Mouse (Mus musculus): ENCODE results near the gene Lamp2.
"Not testable (repeated sequence)": the region's sequence is repeated elsewhere in the genome, so short reads cannot be mapped to it uniquely, and the experiment has no call there.

The Lamp2 gene

DNA sequence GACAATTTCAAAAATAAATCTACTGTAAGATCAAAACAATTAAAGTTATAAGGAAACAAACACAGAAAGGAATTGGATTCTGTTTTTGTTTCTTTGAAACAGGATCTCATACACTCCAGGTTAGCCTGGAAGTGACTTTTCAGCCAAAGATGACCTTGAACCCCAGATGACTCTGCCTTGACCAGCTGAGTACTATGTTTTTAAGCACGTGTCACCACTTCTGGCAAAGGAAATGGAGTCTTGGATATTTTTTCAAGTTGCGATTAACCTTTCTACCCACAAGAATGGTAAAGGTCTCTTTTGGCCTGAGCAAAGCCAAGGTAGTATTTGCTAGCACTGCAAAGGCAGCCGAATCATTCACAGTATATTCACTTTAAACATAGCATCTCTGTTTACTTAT, 33.2 kb downstream of the Lamp2 start:
- DNase-seq, result no peak

DNA sequence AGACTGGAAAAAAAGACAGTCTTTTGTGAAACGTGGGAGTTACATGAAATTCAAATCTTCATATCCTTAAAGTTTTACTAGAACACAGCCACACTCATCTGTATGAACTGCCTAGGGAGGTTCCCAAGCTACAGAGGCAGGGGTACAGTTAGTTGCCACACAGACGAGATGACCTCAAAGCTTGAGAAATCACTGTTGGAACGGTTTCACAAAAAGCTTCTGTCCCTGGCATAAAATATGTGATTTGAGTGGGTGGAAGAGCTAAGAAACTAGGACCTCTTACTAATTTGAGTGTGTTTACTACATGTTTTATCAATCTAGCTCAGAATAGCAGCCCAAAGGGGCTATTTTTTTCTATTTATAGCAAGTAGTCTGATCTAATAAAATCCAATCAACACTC, 33.9 kb downstream of the Lamp2 start:
- DNase-seq, result no peak

DNA sequence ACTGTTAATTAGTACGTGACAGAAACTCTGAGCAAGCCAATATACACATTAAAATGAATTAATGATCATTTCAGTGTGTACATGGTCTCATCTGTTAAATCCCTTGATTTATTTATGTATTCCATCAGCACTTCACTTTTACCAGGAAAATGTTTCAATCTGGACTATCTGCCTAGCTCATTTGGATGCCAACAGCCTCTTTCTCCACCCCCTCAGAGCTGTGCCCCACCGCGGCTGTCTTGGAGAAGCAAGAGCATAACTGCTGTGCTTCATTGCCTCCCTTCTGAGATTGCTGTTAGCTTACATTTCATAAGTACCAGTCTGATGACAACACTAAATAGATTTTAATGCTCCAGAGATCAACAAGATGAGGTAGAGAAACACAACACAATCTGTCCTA, 52.4 kb downstream of the Lamp2 start:
- DNase-seq, result no peak

DNA sequence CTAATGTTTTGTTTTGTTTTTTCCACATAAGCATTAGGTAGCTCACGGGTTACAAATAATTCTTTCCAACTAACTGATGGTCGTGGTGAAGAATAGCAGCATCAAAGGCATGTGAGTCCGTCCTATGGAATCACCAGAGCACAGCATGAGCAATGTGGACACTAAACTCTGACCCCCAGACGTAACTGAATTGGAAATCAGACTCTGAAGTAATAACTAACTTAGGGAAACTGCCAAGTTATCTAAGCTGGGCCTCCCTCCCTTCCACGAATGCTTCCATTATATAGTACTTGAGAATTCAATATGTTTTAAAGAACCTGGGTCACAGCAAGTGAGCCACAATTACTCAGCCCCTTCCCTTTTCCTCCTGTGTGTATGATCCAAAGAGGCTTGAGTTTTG, 53.3 kb downstream of the Lamp2 start:
- DNase-seq, result no peak

DNA sequence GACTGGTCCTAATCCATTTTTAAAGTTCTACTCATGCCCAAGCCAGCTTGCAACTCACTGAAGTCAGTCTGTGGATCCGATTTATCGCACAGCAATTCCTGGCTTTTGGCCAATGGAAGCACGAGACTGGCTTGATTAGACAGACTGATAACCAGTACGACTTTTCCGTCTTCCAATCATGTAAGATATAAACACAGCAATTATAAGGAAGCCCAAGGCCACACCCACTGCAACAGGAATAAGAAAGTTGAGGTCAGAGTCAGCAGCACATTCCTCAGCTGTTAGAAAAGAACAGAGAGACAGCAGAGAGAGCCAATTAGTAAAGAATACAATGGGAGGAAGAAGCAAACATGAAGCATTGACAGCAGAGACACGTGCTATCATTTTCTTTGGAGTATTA, 54.2 kb downstream of the Lamp2 start:
- DNase-seq, result peak; percentile 10 to 22

DNA sequence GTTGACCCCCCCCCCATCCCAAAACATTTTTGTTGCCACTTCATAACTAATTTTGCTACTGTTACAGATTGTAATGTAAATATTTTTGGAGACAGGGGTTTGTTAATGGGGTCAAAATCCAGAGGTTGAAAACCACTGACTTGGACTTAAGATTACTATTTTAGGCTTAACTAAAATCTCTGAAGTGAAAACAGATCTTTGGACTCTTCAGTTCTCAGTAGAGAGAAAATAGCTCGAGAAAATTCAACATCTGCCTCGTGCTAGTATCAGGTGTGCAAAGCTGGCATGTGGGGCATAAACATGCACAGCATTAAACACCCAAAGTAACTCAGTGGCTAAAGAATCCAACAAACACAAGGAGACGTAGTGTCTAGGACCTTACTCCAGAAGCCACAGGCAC, 55.6 kb downstream of the Lamp2 start:
- no peak for DNase-seq

DNA sequence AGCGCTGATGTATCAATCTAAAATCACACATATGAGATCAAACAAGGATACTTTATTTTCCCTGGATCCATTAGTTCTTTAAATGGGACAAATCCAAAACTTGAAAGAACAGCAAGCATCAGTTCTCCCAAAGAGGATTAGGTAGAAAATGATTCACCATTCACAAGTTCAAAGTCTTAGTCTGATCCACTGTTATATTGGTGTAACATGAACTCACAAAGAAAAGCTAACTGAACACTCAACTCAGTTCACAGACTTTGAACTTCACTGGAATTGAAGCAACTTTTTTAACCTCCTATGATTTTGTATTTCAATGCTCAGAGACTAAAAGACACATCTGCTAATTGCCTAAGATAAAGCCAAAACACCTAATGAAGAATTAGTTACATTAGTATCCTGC, 56.6 kb downstream of the Lamp2 start:
- DNase-seq, result no peak

DNA sequence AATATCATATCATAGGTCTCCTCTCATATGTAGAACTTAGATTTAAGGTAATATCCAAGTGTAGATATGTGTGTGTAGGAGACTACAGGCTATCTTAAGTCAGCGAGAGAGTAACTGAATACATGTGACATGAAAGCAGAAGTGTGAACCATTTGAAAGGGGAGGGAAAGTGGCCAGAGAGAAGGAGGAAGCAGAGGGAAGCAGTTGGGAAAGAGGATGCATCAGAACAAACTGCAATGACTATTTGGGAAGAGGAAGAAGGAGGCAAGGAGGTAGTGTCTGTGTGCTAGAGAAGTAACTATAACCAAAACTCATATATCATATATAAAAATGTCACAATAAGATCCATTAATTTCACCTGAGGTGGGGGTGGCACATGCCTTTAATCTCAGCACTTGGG, 83.1 kb downstream of the Lamp2 start:
- not testable (repeated sequence) for DNase-seq

DNA sequence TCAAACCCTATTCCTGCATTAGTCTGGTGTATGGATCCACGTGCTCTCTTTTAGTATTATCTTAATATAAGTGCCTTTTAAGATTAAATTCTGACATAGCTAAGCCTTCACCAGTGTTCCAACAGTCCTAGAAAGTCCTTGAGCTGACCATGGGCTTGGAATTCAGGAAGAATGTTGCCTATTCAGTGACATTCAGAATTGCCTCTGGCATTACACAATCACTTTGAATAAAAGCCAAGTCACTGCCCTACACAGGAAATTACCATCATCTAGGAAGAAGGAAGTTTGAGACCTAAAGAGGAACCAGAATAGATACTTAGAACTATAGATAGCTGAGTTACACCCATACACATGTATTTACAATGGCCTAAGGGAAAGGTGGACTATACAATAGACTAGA, 91.6 kb downstream of the Lamp2 start:
- DNase-seq, result not testable (repeated sequence)

DNA sequence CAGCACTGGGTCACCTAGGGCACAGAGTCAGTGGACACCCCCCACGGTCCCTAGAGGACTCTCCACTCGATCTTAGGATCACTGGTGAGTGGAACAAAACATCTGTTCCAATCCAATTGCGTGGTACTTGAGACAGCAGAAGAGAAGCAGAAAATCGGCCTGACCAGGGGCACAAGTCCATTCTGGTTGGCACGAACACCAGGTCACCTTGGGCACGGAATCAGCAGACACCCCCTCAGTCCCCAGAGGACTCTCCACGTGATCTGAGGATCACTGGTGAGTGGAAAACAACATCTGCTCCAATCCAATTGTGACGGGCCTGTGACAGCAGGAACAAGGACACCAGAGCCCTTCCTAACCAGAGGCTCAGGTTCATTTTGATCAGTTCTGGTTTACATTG, 94.2 kb downstream of the Lamp2 start:
- DNase-seq, result no peak
